Mouse (Mus musculus) heart, embryonic 16.5 days (tissue): ENCODE data around the gene Gm6526. TPM values are rescaled to one million over a fixed set of nuclear protein-coding genes. Genes with fewer than 3 reads are reported as not detected.

ENCODE experiments used
- polyA plus RNA-seq: library from polyadenylated mRNA; unstranded; fragments of >200 nt; fragmentation: Nextera tagmentation; extraction: Ambion mirVana; gene quantifications from 2 replicates; pipeline ENCODE4 v1.2.1, GENCODE M21; 2015

Gene Gm6526
- polyA plus RNA-seq, 1 experiment from 2014 or later, result not detected

Other genes with a start within 250 kb of the Gm6526 start
- gene Gm5799, start 204.3 kb upstream of the Gm6526 start, polyA plus RNA-seq, result not detected in 2 replicates
- not detected in 2 replicates for gene Gm17654, start 168.7 kb upstream of the Gm6526 start, polyA plus RNA-seq
- not detected in 2 replicates for gene Gm10375, start 139.9 kb upstream of the Gm6526 start, polyA plus RNA-seq
- not detected in 2 replicates for gene Gm8165, start 70.7 kb upstream of the Gm6526 start, polyA plus RNA-seq
- gene Gm7324, start 50.0 kb upstream of the Gm6526 start, polyA plus RNA-seq, result 0.92 TPM in 1 of 2 replicates, not detected in the other
- gene Gm16506, start 20.4 kb upstream of the Gm6526 start, polyA plus RNA-seq, result not detected in 2 replicates
- not detected in 2 replicates for gene Gm8180, start 36.9 kb downstream of the Gm6526 start, polyA plus RNA-seq
- 0.29 and 0.55 TPM in 2 replicates for gene Ear1, start 127.7 kb downstream of the Gm6526 start, polyA plus RNA-seq
- gene Ear10, start 175.7 kb downstream of the Gm6526 start, polyA plus RNA-seq, result not detected in 2 replicates
- 24.3 and 26.0 TPM in 2 replicates for gene Gm8113, start 177.5 kb downstream of the Gm6526 start, polyA plus RNA-seq
- not detected in 2 replicates for gene Ang5, start 209.2 kb downstream of the Gm6526 start, polyA plus RNA-seq